Comparison of ENCODE assay signal across 33 mouse cellular contexts in genomic region chr1:139501258-139501752, GRCm38 (mm10). TPM values are rescaled to one million over a fixed set of nuclear protein-coding genes. Genes with fewer than 3 reads are reported as not detected.
DNase-seq lines count a peak whose midpoint lies in the region; ATAC-seq and TF ChIP-seq lines count a peak whose summit lies in the region.
"Had no signal": no experiment of that assay in that cellular context is flagged by ENCODE, and none has a peak within 500 bp of the region (broad histone marks: within the 10 kb centered on the region; RNA-seq: fewer than 3 reads in every experiment).

TSS of gene F13b (plus strand) at chr1:139501702.

- H3K4me3 ChIP-seq in kidney, adult 2 months (ENCODE audit: insufficient read depth, low read depth, low read length): no peak within 1 kb of the TSS
- no peak within 1 kb of the TSS for H3K4me3 ChIP-seq in kidney, embryonic 16.5 days (ENCODE audit: low read length)
- H3K4me3 ChIP-seq in intestine, embryonic 16.5 days (ENCODE audit: low read length): no peak within 1 kb of the TSS
- H3K4me3 ChIP-seq in liver, postnatal 0 days (ENCODE audit: low read depth, low read length): peak within 1 kb of the TSS; percentile 35
- H3K4me3 ChIP-seq: hindbrain, embryonic 13.5 days; liver, embryonic 13.5 days had no signal

- WGBS in kidney, adult 2 months: 54% methylated on average over 3 of the region's 3 CpGs
- 77% methylated on average over 3 of the region's 3 CpGs for WGBS in kidney, embryonic 16.5 days
- 56% methylated on average over 3 of the region's 3 CpGs for WGBS in intestine, embryonic 16.5 days
- 52% methylated on average over 3 of the region's 3 CpGs for WGBS in liver, postnatal 0 days (ENCODE audit: insufficient replicate concordance)

- DNase-seq in kidney, adult 2 months: peak; percentile 69
- DNase-seq in kidney, postnatal 36 days: peak; percentile 9 to 46
- no peak for DNase-seq in kidney, postnatal 25 days
- no peak for DNase-seq in liver, postnatal 0 days
- no peak for DNase-seq in layer of hippocampus, adult 11-12 months (ENCODE audit: low spot score)
- no peak for DNase-seq in left cerebral cortex, postnatal 14 days (ENCODE audit: low spot score in 2 of 2)
- DNase-seq: cerebellum, adult 8-10 months; cerebellum, postnatal 25 days; gastrocnemius, postnatal 36 days; heart, adult 18-20 months; heart, postnatal 4 days; kidney, postnatal 10 days; layer of hippocampus, postnatal 36 days; liver, embryonic 13.5 days; lung, postnatal 36 days; right cerebral cortex, postnatal 25 days; thymus, postnatal 14 days had no signal

- no peaks in the 10 kb centered on the region; the same call in 1 of the 2 replicates for H3K4me1 ChIP-seq in kidney, adult 2 months (ENCODE audit: control insufficient read depth, insufficient read depth, low read length)
- no peaks in the 10 kb centered on the region for H3K4me1 ChIP-seq in kidney, embryonic 16.5 days (ENCODE audit: insufficient read depth, low read length)
- no peaks in the 10 kb centered on the region for H3K4me1 ChIP-seq in intestine, embryonic 16.5 days (ENCODE audit: control insufficient read depth, insufficient read depth, low read length)
- no peaks in the 10 kb centered on the region; the same call in 1 of the 2 replicates for H3K4me1 ChIP-seq in liver, postnatal 0 days (ENCODE audit: insufficient read depth)
- H3K4me1 ChIP-seq: hindbrain, embryonic 13.5 days; liver, embryonic 13.5 days had no signal

- 0 out of 2 replicates have a peak, but pooled peaks have one; percentile 15 for TF ChIP-seq EP300 in liver, postnatal 0 days (IDR thresholded peaks at IDR 0.05; ENCODE audit: low read depth)

- H3K27me3 ChIP-seq in kidney, adult 2 months (replicated peaks; ENCODE audit: control insufficient read depth, insufficient read depth, low read length): no peaks in the 10 kb centered on the region
- no peaks in the 10 kb centered on the region for H3K27me3 ChIP-seq in kidney, embryonic 16.5 days (ENCODE audit: insufficient read depth, low read length)
- H3K27me3 ChIP-seq in intestine, embryonic 16.5 days (replicated peaks; ENCODE audit: control insufficient read depth, insufficient read depth, low read length): no peaks in the 10 kb centered on the region
- H3K27me3 ChIP-seq in liver, postnatal 0 days (ENCODE audit: insufficient read depth, low read length): no peaks in the 10 kb centered on the region
- H3K27me3 ChIP-seq: hindbrain, embryonic 13.5 days; liver, embryonic 13.5 days had no signal

- H3K9me3 ChIP-seq in kidney, embryonic 16.5 days (ENCODE audit: low read length): no peaks in the 10 kb centered on the region
- no peaks in the 10 kb centered on the region for H3K9me3 ChIP-seq in intestine, embryonic 16.5 days (ENCODE audit: control insufficient read depth, low read length)
- no peaks in the 10 kb centered on the region for H3K9me3 ChIP-seq in liver, postnatal 0 days (ENCODE audit: low read length)
- H3K9me3 ChIP-seq: hindbrain, embryonic 13.5 days; liver, embryonic 13.5 days had no signal

- H3K27ac ChIP-seq in kidney, adult 2 months (ENCODE audit: insufficient read depth, low read depth, low read length): peak within 1 kb of the TSS; percentile 92
- H3K27ac ChIP-seq in kidney, embryonic 16.5 days (ENCODE audit: low read length): no peak within 1 kb of the TSS
- H3K27ac ChIP-seq in intestine, embryonic 16.5 days (ENCODE audit: low read length): no peak within 1 kb of the TSS
- H3K27ac ChIP-seq in liver, postnatal 0 days (ENCODE audit: low read depth): peak within 1 kb of the TSS; percentile 86
- H3K27ac ChIP-seq: hindbrain, embryonic 13.5 days; liver, embryonic 13.5 days had no signal

- no peak within 1 kb of the TSS for H3K9ac ChIP-seq in kidney, embryonic 16.5 days (replicated peaks; ENCODE audit: low read length)
- H3K9ac ChIP-seq in intestine, embryonic 16.5 days (ENCODE audit: low read depth, low read length): no peak within 1 kb of the TSS
- no peak within 1 kb of the TSS for H3K9ac ChIP-seq in liver, postnatal 0 days (replicated peaks)
- H3K9ac ChIP-seq: hindbrain, embryonic 13.5 days; liver, embryonic 13.5 days had no signal

- H3K36me3 ChIP-seq in kidney, adult 2 months (ENCODE audit: control insufficient read depth, insufficient read depth, low read length): no peaks in the 10 kb centered on the region
- no peaks in the 10 kb centered on the region for H3K36me3 ChIP-seq in kidney, embryonic 16.5 days (ENCODE audit: insufficient read depth, low read length)
- H3K36me3 ChIP-seq in intestine, embryonic 16.5 days (ENCODE audit: control insufficient read depth, insufficient read depth, low read length): no peaks in the 10 kb centered on the region
- H3K36me3 ChIP-seq in liver, postnatal 0 days (replicated peaks; ENCODE audit: insufficient read depth, low read length): no peaks in the 10 kb centered on the region
- H3K36me3 ChIP-seq: hindbrain, embryonic 13.5 days; liver, embryonic 13.5 days had no signal

- TF ChIP-seq CTCF in kidney, adult 2 months (conservative IDR thresholded peaks at IDR 0.05; ENCODE audit: insufficient read depth, insufficient read length, low read depth, low read length): no peak
- no peak for TF ChIP-seq CTCF in liver, postnatal 0 days (IDR thresholded peaks at IDR 0.05; ENCODE audit: low read depth)

- no peak within 1 kb of the TSS for H3K4me2 ChIP-seq in kidney, embryonic 16.5 days (replicated peaks; ENCODE audit: low read depth, low read length)
- H3K4me2 ChIP-seq in intestine, embryonic 16.5 days (ENCODE audit: low read depth, low read length): no peak within 1 kb of the TSS
- peak within 1 kb of the TSS; percentile 52 for H3K4me2 ChIP-seq in liver, postnatal 0 days (ENCODE audit: low read depth, low read length)
- H3K4me2 ChIP-seq: heart, embryonic 11.5 days; hindbrain, embryonic 13.5 days; liver, embryonic 13.5 days; midbrain, embryonic 11.5 days had no signal

- intact Hi-C loops in left cerebral cortex, postnatal 14 days (cut with DNase I): no loop called here

- ATAC-seq in kidney, embryonic 16.5 days (ENCODE audit: low FRiP score, low TSS enrichment): no peak
- ATAC-seq in intestine, embryonic 16.5 days: peak; percentile 70; the same call in 1 of the 2 replicates
- peak; percentile 93 for ATAC-seq in liver, postnatal 0 days
- ATAC-seq: forebrain, embryonic 14.5 days; midbrain, embryonic 16.5 days had no signal

- TF ChIP-seq POLR2A in kidney, adult 2 months (IDR thresholded peaks at IDR 0.05; ENCODE audit: low read depth, low read length): no peak

RNA-seq across cellular contexts. Expression of gene F13b, which starts in this region (rescaled TPM):
- polyA plus RNA-seq in kidney, adult 2 months (2012; rRNA removed): 34.4 and 49.6 TPM in 2 replicates
- polyA plus RNA-seq in kidney, embryonic 16.5 days (2015; fragmentation: Nextera tagmentation; extraction: Ambion mirVana): 0.60 and 0.61 TPM in 2 replicates
- 0.34 and 0.68 TPM in 2 replicates for polyA plus RNA-seq in intestine, embryonic 16.5 days (2015; fragmentation: Nextera tagmentation; extraction: Ambion mirVana)
- 119 and 125 TPM in 2 replicates for polyA plus RNA-seq in liver, postnatal 0 days (2015; fragmentation: Nextera tagmentation; extraction: Ambion mirVana)
- total RNA-seq in left cerebral cortex, postnatal 14 days (2021): not detected
- total RNA-seq: gastrocnemius, postnatal 36 days; heart, adult 18-20 months; heart, postnatal 4 days; layer of hippocampus, postnatal 36 days; megakaryocyte, adult 5-6 weeks; neutrophil, adult 5-6 weeks had no signal
- polyA plus RNA-seq: embryonic facial prominence, embryonic 11.5 days; forebrain, embryonic 14.5 days; frontal cortex, adult 2 months; heart, embryonic 11.5 days; heart, embryonic 16.5 days; hindbrain, embryonic 13.5 days; limb, embryonic 11.5 days; lung, embryonic 16.5 days; midbrain, embryonic 11.5 days; midbrain, embryonic 16.5 days; neural tube, embryonic 11.5 days; urinary bladder, adult 2 months had no signal

Comparison
In these comparisons a context has a peak if more than half of its experiments do, and no peak if none do; other contexts are left out.
1. RNA of gene F13b (polyA plus RNA-seq): 119 to 125 TPM in liver, postnatal 0 days and 34.4 to 49.6 TPM in kidney, adult 2 months; 0.34 to 0.68 TPM in intestine, embryonic 16.5 days and 0.60 to 0.61 TPM in kidney, embryonic 16.5 days; every median in the first group is over 10 times any median in the second.
2. DNase-seq: peak in kidney, adult 2 months (single experiment) and kidney, postnatal 36 days (2 of 2); none in kidney, postnatal 25 days (0 of 2), liver, postnatal 0 days (single experiment), layer of hippocampus, adult 11-12 months (single experiment) and left cerebral cortex, postnatal 14 days (0 of 2).
3. H3K27ac ChIP-seq: peak in kidney, adult 2 months (single experiment) and liver, postnatal 0 days (single experiment); none in kidney, embryonic 16.5 days (single experiment) and intestine, embryonic 16.5 days (single experiment).
4. Peak in ATAC-seq in intestine, embryonic 16.5 days; RNA of the gene not detected or under 1 TPM.